Mouse (Mus musculus) urinary bladder, postnatal 10 days (tissue): ENCODE results near the gene Eif4ebp2.
A peak's percentile ranks its signal among the peaks of the same experiment; 100 is the strongest.
"Not testable (repeated sequence)": the region's sequence is repeated elsewhere in the genome, so short reads cannot be mapped to it uniquely, and the experiment has no call there.

Experiments used
- DNase-seq: peaks from one replicate; pipeline ENCODE4 v3.0.0; 2022; ENCODE audit warnings: low spot score

Gene Eif4ebp2

GRCm38 (mm10) chr10:61465009-61465408, 12.5 kb upstream of the Eif4ebp2 start:
- no peak for DNase-seq

GRCm38 (mm10) chr10:61457182-61457581, 4.7 kb upstream of the Eif4ebp2 start:
- no peak for DNase-seq

- DNase-seq, result not testable (repeated sequence)
These were observed 710 bp upstream of the Eif4ebp2 start for GRCm38 (mm10) chr10:61453171-61453570.

GRCm38 (mm10) chr10:61451931-61452617, 387 bp downstream of the Eif4ebp2 start:
- peak; percentile 25 for DNase-seq

GRCm38 (mm10) chr10:61451463-61451930, 964 bp downstream of the Eif4ebp2 start:
- DNase-seq, result no peak

- DNase-seq, result no peak
These were observed 3.6 kb downstream of the Eif4ebp2 start for GRCm38 (mm10) chr10:61448834-61449233.

- no peak for DNase-seq
These were observed 4.7 kb downstream of the Eif4ebp2 start for GRCm38 (mm10) chr10:61447581-61448353.

- no peak for DNase-seq
These were observed 7.4 kb downstream of the Eif4ebp2 start for GRCm38 (mm10) chr10:61445016-61445415.

- DNase-seq, result no peak
These were observed 8.6 kb downstream of the Eif4ebp2 start for GRCm38 (mm10) chr10:61443876-61444275.

- no peak for DNase-seq
These were observed 9.0 kb downstream of the Eif4ebp2 start for GRCm38 (mm10) chr10:61443456-61443855.

- no peak for DNase-seq
These were observed 12.2 kb downstream of the Eif4ebp2 start for GRCm38 (mm10) chr10:61440202-61440800.

GRCm38 (mm10) chr10:61431375-61431774, 21.1 kb downstream of the Eif4ebp2 start:
- no peak for DNase-seq

- no peak for DNase-seq
These were observed 23.4 kb downstream of the Eif4ebp2 start for GRCm38 (mm10) chr10:61429043-61429442.

GRCm38 (mm10) chr10:61428416-61428815, 24.0 kb downstream of the Eif4ebp2 start:
- DNase-seq, result no peak

- no peak for DNase-seq
These were observed 24.5 kb downstream of the Eif4ebp2 start for GRCm38 (mm10) chr10:61427951-61428350.

- no peak for DNase-seq
These were observed 26.2 kb downstream of the Eif4ebp2 start for GRCm38 (mm10) chr10:61426251-61426757.

GRCm38 (mm10) chr10:61425047-61425446, 27.4 kb downstream of the Eif4ebp2 start:
- no peak for DNase-seq

- DNase-seq, result no peak
These were observed 28.0 kb downstream of the Eif4ebp2 start for GRCm38 (mm10) chr10:61424500-61424899.

GRCm38 (mm10) chr10:61423289-61423688, 29.2 kb downstream of the Eif4ebp2 start:
- DNase-seq, result no peak

- DNase-seq, result no peak
These were observed 29.6 kb downstream of the Eif4ebp2 start for GRCm38 (mm10) chr10:61422861-61423260.

- DNase-seq, result no peak
These were observed 32.5 kb downstream of the Eif4ebp2 start for GRCm38 (mm10) chr10:61420011-61420410.

- no peak for DNase-seq
These were observed 33.3 kb downstream of the Eif4ebp2 start for GRCm38 (mm10) chr10:61419146-61419545.
